In genomic region chr5:66259000-66259399, GRCm38 (mm10) we compare ENCODE assay signal across 6 mouse cellular contexts. TPM values are rescaled to one million over a fixed set of nuclear protein-coding genes. Genes with fewer than 3 reads are reported as not detected.
"Had no signal": no experiment of that assay in that cellular context is flagged by ENCODE, and none has a peak within 500 bp of the region (broad histone marks: within the 10 kb centered on the region; RNA-seq: fewer than 3 reads in every experiment).

No protein-coding gene starts in this region.

- H3K4me1 ChIP-seq: limb, embryonic 13.5 days had no signal

- H3K9ac ChIP-seq: liver, embryonic 14.5 days had no signal

- H3K36me3 ChIP-seq: limb, embryonic 13.5 days; midbrain, embryonic 13.5 days; neural tube, embryonic 15.5 days had no signal

- H3K9me3 ChIP-seq: limb, embryonic 13.5 days; midbrain, embryonic 13.5 days; neural tube, embryonic 15.5 days had no signal

- H3K27me3 ChIP-seq: limb, embryonic 13.5 days; midbrain, embryonic 13.5 days; neural tube, embryonic 15.5 days had no signal

- H3K27ac ChIP-seq: limb, embryonic 13.5 days; liver, embryonic 14.5 days; midbrain, embryonic 13.5 days; stomach, postnatal 0 days had no signal

RNA-seq across cellular contexts. Expression of gene Nsun7, which starts 0.7 kb away (rescaled TPM):
- total RNA-seq: megakaryocyte-erythroid progenitor cell, adult 5-6 weeks had no signal
